Mouse (Mus musculus): Measurements from ENCODE around the gene Rbm5.

Gene Rbm5

DNA sequence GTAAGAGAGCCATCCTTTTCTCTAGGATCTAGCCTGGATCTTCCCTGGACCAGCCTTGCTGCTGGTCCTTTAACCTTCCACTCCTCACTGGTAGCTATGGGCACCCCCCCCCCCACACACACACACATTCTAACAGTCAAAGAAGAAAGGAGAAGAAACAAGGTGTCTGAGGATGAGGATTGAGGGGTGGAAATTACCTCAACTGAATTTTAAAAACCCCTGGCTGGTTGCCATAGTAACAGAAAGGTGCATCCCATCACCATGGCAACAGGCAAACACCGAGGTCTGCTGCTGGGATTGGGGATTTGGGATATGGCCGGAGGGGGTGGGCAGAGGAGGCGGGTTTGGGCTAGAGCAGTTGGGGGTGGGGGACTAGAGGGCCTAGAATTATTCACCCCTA is 41.1 kb downstream of the Rbm5 start:
- DNase-seq (ENCODE audit: low spot score in 2 of 2), result no peak

DNA sequence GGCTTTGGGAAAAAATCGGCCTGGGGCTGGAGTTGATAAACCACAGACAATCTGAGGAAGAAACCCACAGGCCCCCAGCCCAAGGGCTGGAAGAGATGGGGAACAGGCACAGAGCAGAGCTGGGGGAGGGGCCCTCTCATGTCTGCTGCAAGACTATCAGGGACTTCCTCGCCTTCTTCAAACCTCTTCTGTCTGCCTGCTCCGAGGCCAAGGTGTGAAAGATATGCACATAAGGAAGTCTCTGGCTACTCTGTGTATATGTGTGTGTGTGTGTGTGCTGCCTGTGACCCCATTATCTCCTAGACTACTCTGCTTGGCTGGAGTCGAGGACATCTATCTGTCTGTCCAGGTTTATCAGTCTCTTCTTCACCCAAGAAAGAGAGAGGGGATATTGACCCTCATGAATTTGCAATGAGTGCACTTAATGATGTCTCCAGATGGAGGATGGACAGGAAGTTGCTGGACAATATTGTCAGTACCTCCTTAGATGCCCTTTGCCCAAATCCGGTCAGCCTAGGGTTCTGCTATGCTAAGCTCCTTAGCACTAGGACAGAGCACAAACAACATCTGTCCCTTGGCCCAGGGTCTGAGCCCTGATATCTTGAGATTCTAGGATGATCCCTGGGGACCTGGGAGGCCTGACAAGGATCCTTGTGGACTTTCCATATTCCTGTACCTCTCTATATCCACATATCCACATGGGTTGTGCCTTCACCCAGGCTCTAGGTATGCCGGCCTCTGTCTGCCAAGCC is 41.7 kb downstream of the Rbm5 start:
- DNase-seq (ENCODE audit: low spot score in 2 of 2), result no peak

DNA sequence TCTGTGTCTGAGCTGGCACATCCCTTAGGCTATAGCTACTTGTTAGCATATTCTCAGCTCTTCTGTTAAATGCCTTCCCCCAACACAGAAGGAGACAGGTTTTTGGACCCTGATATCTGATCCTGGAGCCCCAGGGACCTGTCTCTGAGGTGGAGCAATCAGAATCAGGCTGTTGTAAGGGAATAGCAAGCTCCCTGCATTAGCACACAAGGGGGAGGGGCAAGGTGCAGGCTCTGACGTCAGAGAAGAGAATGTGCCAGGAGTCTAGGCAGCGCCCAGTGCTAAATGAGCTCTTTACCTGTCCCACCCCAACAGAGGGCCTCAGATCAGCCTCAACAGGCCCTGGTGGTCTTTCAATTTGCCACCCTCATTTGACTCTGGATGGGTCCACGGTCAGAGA is 43.8 kb downstream of the Rbm5 start:
- DNase-seq (ENCODE audit: low spot score in 2 of 2), result no peak

DNA sequence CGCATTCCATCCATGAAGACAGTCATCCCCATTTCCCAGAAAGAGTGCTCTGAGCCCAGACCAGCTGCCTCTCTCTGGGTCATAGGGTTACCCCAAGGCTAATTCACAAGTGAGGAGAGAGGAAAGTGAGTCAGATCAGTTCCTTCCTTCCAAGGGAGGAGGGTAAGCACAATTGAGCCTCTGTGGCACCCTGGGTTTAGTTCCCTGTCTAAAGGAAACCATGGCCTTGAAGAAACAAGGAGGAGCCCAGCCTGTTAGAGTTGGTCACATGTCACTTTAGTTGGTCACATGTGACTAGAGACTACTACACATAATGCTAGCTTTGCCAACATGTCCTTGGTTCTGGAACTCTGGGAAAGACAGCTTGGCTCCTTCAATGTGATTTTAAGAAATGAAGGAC is 46.0 kb downstream of the Rbm5 start:
- no peak for DNase-seq (ENCODE audit: low spot score in 2 of 2)

DNA sequence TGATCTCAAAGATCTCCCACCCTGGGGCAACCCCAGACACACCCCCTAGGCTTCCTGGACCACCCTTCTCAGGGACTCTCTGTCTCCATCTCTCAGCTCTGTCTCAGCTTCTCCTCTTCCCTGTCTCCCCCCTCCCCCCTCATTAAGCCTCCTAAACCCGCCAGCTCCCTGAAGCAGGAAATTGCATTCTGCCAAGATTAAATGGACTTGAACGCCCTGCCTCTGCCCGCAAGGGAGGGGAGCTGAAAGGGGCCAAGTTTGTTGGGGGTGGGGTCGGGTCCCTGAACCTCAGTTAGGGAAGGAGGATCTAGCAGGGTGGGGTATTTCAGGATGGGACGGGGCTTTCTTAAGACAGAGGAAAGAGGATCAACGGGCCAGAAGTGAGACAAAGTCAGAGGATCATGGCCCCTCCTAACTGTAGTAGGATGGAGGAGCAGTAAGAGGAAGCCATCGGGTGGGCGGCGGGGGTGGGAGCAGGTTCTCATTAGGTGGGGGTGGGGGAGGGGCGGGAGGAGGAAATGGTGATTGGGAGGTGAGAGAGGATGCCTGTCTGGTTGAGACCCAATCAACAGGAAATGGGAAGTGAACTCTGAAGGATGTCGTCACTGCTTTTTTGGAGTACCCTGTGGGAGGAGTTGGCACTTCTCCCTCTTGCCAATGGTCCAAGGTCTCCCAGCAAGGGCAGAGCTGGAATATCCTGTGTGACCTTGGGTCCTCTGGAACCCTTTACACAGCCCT is 46.8 kb downstream of the Rbm5 start:
- no peak for DNase-seq (ENCODE audit: low spot score in 2 of 2)

DNA sequence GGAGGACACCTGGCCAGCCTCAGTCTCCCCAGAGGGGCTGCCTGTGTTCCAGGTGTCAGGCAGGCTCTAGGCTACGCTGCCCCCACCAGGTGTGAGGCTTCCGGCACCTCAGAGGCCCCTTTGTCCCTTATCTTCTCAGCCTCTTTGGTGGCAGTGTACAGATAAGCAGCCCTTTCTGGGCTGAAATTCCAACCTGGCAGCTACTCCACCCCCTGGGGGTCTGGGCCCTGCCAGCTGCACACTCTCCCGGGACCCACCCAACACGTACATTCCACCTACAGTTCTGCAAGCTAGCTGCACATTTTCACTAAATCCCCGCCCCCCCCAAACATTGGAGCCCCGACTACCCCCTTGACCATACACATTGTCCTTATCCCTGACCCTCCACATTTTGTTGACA is 47.5 kb downstream of the Rbm5 start:
- DNase-seq (ENCODE audit: low spot score in 2 of 2), result no peak

DNA sequence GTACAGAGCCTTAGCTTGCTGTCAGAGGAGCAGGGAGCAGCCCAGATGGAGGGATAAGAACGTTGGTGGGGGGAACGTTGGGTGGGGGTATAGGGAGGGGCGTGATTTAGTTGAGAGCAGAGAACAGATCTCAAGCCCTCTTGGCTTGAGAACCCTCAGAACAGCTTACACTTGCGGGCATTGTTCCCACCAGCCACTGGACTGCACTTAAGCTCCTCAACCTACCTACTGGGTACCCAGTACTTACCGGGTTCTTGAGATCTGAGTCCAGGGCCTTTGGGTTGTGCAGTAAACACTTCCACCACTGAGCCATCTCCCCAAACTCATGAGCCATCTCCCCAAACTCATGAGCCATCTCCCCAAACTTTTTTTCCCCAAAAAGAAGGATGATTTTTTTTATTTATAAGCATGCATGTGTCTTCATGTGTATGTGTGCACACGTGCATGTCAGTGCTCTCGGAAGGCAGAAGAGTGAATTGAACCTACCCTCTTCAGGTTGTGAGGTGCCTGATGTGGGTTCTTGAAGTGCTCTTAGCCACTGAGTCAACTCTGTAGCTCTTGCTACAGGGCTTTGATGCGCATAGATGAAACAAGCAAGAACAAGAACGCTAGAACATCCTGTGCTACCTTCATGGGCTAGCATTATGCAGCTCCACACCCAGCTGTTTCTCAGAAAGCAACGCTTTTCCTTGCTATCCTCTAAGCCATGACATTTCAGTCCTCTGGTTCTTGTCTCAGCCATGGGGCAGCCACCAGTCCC is 51.8 kb downstream of the Rbm5 start:
- DNase-seq (ENCODE audit: low spot score in 2 of 2), result no peak

DNA sequence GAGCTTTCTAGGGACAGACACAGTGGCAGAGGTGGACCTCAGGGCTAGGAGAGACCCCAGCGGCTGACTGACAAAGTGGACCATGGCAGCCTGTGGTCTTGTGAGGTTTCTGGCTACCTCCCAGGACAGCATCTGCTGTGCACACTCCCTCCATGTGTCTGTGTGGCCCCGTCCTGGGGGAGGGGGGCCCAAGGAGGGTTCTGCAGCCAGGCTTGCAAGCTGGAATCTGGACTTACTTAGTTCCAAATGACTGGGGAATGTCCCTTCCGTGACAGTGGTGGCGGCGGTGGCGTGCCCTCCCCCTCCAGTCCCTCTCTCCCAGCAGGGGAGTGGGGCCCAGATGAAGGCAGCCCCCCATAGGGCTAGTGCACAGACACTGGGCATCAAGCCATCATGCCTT is 53.8 kb downstream of the Rbm5 start:
- DNase-seq (ENCODE audit: low spot score in 2 of 2), result no peak

DNA sequence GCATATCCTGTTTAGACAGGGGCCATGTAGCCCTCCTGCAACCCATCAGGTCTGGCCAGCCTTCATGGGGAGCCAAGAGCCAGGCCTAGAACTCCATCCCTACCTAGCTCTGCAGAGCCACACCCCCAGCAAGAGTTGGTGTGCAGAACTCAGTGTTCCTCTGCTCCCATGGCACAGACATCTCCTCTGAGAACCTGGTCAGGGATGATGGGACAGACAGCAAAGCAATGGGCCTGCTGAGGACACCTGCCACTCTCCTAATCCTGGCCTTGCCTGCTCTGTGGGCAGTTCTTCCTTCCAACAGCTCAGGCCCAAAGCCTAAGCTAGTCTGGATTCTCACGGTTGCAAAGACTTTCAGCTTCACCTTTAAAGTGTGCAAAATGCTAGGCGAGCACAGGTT is 55.2 kb downstream of the Rbm5 start:
- no peak for DNase-seq (ENCODE audit: low spot score in 2 of 2)

DNA sequence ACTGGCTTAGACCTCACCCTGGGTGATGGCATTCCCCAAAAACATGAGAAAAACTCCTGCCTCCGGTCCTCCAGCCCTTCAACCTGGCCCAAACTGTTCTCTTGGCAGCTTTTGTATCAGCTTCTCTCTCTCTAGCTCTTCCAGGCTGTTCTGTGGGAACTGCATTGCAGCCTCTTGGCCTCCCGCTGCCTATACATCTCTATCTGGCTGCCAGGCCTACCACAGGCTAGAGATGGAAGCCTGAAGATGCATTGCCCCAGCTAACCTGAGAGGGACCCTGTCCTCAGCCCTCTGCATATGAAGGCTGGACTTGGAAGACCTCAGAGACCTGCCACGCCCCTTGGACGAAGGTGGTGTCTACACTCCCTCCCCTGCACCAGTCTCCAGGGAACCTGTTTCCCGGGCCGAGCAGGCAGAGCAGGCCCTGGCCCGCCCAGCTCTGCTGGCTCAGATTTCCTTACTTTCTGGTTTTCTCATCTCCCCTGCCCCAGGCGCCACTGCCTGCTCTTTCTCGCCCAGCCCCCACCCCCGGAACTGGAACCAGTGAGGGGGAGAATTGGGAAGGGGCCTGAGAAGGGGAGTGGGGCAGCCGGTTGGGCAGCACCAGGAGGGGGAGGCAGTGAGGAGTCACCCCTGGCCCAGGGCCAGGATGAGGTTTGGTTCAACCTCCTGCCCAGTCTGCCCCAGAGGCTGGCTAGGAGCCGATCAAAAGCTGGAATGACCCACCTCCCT is 56.4 kb downstream of the Rbm5 start:
- DNase-seq (ENCODE audit: low spot score in 2 of 2), result peak; percentile 74 to 86

DNA sequence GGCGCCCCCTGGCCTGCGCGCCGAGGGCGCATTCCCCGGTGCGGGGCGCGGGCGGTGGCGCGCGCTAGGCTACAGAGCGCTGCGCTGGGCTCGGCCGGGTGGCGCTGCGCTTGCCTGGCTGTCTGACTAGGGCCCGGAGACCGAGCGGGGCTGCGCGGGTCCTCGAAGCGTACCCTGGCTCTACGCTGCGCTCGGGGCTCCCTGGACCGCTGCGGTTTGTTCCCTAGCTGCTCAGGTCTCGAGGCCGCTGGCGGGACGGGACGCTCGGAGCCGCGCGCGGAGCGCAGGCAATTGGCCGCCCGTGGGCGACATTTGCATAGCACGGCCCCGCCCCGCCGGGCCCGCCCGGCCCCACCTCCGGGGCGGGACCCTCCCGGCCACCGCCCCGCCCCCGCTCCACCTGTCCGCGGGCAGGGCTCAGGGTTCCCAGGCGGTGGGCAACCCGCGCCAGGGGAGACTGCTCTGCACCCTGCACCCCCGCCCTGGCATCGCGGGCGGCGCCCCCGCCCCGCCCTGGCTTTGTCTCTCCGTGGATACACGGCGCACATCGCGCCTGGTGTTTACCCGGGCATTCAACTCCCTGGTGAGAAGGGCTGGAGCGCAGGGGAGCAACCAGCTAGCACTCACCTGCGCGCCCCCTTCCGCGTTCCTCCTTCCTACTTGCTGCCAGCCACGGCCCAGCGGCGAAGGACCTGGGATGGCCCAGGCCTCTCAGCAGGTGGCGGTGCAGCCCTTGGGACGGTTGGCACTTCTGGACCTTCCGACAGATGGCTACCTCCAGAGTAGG is 60.9 kb downstream of the Rbm5 start, which contains the start of gene Sema3f:
Sema3f (minus strand) TSS at position 779 of the 787 bp plus-strand sequence.
- peak; percentile 82 to 85 for DNase-seq (ENCODE audit: low spot score in 2 of 2)

DNA sequence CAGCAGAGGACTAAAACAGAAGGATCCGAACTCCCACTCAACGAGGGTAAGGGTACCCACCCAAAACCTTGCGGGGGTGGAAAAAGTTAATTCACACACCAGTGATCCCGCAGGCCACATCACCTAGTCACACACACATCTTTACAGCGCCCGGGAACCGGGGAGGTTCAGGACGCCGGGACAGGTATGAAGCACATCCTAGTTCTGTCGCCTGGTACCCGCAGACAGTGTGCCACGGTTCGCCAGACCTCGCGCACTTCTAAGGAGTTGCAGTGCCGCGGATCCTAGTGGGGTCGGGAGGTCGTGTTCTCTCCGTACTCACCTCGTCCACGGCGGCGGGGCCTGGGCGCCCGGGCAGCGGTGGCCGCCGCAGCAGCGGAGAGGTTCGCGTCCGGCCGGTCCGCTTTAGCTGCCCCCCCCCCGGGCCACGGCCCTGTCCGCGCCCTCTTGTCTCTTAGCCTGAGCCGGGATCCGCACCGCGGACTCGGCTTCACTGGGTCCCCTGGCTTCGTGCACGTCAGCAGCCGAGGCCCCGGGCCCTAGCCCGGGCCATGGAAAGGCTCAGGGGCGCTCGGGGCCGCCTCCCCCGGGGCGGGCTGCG is 61.6 kb downstream of the Rbm5 start:
- no peak for DNase-seq (ENCODE audit: low spot score in 2 of 2)

DNA sequence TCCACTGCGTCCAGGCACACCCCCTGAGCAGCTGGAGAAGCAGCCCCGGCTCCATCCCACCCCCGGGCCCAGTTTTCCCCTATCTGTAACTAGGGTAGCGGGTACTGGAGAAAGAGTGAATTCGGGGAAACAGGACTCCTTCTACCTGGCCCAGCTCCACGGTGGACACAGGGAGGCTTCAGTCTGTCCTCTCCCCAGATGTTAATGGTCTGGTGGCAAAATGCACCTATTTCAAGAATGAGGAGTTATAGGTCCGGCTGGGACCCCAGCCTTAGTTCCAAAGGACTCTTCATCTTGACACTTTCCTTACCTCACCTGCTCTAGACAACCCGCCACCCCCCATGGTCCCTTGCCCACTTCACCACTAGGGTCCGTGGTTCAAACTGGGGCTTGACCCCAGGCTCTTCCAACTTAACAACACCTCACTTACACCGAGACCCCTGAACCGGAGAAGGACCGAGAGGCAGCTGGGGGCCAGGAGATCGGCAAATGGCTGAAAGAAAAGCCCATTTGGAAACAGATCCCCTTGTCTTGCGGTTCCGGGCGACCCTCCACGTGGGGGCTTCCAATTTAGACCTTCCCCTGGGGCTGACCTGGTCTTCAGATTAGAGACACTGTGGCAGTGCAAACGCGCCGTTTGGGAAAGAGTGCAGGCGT is 62.2 kb downstream of the Rbm5 start:
- DNase-seq (ENCODE audit: low spot score in 2 of 2), result no peak

DNA sequence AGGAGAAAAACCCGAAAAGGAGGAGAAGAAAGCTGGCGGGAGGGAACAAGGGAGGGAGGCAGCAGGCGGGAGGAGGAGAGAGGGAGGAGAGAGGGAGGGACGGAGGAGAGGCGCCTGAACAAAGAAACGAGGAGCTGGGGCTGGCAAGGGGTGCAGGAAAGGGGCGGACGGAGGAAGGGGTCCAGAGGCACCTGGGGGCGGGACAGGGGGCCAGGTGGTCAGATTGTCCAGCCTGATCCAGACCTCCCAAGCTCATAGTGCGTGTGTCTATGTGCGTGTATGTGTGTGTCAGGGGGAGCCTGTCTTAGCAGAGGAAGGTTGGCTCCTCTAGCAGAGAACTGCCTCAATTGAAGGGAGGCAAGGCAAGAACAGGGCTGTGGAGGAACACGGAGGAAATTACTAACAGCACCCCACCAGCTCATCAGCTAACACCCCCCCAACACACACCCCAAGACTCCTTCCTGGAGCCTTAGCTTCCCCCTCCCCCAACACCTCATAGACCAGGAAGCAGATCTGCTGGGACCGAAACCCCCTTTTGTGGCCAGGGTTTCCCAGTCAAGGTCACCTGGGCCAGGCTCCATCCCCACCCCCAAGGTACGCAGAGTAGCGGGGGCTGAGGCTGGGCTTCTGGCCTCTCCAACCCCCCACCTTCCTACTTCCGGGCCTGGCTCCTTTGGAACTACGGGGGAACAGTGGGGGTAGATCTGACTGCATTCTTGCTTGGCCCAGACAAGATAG is 62.9 kb downstream of the Rbm5 start:
- DNase-seq (ENCODE audit: low spot score in 2 of 2), result no peak

DNA sequence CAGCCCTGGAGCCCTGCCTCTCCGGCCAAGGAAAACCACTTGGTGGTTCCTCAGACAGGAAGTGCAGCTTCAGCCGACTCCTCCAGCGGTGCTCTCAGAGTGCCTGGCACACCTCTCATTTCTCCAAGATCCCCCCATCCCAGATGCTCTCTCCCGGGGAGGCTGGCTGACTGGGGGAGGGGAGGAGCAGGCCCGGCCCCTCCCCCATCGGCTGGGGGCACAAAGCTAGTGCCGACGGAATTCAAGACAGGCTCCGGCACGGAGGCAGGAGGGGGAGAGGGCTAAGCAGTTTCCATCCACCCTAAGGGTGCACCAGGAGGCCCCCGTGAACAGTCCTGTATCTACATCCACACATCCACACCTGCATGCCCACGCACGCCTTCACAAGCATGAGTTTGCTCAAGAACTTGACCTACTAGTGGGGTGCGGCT is 64.0 kb downstream of the Rbm5 start:
- DNase-seq (ENCODE audit: low spot score in 2 of 2), result peak; percentile 75 to 82

DNA sequence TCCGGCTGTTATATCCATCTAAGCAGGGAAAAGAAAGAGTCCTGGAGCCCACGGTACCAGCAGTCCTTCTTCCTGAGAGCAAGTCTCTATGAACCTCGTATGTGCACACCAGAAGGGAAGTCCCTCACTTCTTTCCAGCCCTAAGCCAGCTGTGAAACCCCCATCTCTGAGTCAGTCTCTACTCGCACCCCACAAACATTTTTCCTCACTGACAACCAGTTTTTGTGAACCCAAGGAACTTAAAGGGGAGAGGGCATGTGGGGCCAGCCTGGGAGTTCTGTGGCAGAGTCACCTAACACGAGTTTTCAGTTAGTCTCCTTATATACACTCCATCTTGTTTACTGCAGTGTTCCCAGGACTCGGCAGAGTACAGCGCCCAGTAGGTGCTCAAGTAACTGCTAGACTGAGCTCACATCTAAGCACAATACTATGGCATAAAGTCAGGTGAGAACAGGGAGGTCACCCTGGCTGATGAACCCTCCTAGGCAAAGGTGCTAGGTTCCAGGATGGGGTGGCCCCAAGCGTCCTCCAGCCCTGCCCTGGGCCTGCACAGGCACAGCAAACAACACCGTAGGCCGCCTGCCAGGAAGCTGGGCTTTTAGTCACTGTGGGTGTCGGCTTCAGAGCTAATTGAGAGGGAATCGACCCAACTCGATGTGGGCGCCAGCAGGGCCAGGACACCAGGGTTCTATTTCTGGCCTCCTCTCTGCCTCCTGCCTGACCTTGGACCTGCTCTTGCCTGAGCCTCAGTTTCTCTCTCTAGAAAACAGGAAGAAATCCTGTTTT is 67.3 kb downstream of the Rbm5 start:
- peak; percentile 65 to 76 for DNase-seq (ENCODE audit: low spot score in 2 of 2)

DNA sequence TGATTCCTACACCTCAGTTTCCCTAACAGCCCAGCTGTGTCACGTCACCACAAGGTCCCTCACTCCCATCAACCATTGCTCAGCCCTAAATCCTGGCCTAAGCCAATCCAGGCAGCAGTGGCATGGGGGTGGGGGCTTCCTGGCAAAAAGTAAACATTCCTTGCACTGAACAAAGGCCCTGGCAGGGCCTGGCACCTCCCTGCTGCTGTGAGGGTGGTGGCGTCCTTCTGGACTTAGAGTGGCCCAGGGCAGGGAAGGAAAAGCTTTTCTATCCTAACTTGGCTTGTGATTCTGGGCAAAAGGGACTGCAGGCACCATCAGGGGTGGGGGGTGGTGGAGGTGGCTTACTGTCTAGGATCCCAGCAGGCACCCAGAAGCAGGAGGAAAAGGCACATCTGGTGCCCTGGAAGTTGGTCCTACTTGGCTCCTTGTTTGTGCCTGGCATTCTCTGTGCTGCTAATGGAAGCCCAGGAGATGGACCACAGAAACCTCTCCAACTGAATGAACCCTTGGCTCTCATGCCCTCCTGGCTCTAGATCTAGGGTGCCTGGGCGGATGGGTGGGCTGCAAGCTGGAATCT is 68.1 kb downstream of the Rbm5 start:
- no peak for DNase-seq (ENCODE audit: low spot score in 2 of 2)

DNA sequence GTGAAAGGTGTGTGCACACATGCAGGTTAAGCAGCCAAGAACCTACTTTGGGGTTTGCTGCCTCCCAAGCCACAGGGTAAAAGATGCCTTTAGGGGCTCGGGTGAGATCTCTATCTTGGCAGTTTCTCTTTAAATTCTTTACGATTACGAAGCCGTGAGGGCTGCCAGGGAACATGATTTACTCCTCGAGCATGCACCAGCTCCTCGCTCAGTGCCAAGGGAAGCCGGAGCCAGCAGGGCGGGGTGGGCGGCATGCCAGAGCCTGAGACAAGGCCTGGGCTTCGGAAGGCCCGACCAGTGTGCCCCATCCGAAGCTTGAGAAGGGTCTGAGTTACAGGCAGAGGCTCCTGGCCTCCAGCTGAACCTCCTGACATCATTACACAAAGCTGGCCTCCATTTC is 69.2 kb downstream of the Rbm5 start:
- DNase-seq (ENCODE audit: low spot score in 2 of 2), result peak; percentile 84 to 88
